Mouse (Mus musculus): Measurements from ENCODE around the gene Sphkap.

Gene Sphkap

DNA sequence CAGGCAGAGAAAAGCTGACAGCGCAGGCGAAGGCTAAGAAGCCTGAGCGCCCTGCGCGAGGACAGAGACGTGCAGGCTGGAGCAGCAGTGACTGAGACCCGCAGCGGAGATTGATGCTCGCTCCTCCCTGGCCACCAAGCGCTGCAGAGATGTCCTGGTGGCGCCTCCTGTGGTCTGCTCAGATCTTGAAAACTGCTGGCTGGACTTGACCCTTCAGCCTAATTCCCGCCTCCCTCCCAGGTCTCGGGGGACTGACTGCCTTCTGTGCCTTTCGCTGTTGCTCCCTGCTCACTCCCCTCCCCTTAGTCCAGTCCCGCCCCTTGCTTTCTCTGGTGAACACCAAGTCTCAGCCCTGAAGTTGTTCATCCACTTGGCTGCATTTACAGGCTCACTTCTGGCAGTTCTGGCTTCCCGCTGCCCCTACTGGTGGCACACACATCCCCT is at the start of gene Sphkap:
Sphkap (minus strand) TSS at position 180 of the 444 bp plus-strand sequence.
- no peak for DNase-seq (ENCODE audit: low read depth, low spot score)

DNA sequence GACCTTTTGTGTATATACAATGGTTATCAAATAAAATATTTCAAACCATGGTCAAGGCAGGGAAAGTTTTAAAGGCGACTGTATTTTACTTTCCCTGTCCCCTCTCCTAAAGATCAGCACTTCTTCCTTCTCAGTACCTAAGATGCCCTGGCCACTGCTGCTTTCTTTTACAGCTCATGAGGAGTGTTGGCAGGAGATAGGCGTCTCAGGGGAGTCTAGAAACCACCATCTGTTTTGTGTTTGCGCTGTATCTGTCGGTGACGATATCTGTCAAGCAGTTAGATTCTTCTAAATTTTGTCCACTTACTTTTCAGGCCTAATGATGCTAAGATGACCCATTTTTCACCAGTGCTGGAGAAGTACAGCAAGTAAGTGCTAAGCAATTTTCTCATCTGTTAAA is 43.3 kb upstream of the Sphkap start:
- no peak for DNase-seq (ENCODE audit: low read depth, low spot score)

DNA sequence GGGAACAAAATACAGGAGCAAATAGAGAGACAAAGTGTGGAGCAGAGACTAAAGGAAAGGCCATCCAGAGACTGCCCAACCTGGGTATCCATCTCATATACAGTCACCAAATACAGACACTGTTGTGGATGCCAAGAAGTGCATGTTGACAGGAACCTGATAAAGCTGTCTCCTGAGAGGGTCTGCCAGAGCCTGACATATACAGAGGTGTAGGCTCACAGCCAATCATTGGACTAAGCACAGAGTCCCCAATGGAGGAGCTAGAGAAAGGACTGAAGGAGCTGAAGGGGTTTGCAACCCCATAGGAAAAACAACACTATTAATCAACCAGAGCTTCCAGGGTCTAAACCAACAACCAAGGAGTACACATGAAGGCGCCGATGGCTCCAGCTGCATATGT is 32.4 kb upstream of the Sphkap start:
- no peak for DNase-seq (ENCODE audit: low read depth, low spot score)

DNA sequence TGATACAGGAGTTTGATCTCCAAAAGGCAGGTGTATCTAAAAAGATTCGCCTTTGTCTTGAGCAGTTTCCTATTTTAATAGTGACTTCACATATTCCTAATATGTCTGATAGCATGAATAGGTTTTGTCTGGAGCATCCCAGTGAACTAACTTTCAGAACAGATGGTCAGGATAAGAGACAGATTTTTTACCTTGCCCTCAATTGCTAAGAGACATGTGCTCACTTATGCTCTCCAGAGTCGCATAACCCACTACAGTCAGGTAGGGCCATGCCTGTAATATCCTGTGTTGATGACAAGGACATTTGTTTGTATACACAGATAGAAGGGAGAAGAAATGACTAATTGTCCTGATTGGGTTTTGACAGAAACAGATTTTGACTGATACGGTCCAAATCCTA is 25.9 kb upstream of the Sphkap start:
- DNase-seq (ENCODE audit: low read depth, low spot score): no peak

DNA sequence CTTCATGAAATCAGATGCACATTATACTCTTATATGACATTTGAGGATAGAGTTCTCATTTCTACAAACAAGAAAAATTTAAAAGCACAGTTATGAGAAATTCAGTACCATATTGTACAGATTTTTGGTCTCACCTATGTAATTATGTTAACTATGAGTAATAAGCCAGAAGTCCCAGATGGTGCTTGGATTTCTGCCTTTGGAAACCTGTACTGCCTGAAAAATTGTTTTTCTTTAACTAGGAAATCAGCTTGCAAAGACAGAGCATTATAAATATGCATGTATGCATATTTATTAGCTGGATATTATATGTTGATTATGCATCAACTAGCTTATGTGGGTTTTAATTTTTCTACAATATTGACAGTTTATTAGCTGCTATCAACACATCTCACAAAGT is 21.9 kb upstream of the Sphkap start:
- no peak for DNase-seq (ENCODE audit: low read depth, low spot score)

DNA sequence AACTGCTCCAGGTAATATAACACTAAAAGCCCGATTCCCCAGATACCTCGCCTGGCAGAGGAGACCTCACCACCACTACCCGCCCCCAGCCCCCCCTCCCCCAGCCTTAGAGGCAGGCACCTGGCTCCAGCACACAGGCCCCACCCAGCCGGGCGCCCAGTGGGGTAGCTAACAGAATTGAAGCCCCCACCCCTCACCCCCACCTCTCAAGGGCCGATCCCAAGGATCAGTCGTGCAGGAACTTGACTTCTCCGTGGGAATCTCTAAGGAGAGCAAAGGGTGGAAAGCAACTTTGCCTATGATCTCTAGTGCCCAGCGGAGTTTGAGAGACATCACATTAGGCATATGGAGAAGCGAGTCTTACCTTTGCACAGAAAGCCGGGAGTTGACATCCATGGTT is 384 bp downstream of the Sphkap start:
- DNase-seq (ENCODE audit: low read depth, low spot score): no peak

DNA sequence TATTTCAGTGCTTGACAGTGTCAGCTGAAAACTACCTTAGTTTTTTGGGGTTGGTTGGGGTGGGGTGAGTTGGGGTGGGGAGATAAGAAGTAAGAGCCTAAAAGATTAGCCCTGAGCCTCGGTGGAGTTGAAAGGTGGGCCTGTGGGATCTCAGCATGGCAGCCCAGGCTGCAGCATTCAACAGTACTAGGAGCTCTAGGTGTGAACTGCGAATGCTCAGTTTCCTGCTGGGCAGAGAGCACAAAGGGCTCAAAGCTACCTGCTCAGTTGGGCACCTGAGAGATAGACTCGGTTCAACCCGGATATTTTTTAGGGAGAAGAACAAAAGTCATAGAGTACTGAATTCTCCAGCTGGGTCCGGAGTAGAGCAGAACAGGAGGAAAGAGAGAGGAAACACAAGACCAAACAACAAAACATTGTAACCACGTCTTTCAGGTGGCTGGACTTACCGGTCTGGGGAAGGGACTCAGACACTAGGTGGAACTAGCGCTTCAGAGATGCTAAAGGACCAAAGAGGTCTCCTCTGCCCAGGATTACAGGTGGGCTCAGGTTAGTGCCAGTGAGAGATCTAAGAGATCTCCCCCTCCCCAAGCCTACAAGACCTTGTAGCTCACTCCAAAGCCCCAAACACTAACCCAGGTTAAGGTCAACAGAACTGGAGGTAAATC is 984 bp downstream of the Sphkap start:
- no peak for DNase-seq (ENCODE audit: low read depth, low spot score)

DNA sequence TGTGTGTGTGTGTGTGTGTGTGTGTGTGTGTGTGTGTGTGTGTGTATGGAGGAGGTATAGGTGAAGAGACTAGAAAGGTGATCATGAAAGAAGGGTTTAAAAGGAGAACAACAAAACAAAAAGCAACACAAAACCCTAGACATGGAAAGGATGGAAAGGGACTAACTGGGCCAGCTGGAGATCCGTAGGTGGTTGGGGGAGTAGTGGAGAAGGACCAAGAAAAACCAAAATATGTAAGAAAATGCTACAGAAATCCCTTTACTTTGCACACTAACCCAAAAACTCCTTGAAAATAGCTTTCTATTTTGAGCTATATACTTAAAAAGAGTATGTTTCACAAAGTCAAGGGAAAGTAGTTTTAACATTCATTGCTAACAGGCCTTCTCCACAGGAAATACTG is 6.9 kb downstream of the Sphkap start:
- DNase-seq (ENCODE audit: low read depth, low spot score): no peak

DNA sequence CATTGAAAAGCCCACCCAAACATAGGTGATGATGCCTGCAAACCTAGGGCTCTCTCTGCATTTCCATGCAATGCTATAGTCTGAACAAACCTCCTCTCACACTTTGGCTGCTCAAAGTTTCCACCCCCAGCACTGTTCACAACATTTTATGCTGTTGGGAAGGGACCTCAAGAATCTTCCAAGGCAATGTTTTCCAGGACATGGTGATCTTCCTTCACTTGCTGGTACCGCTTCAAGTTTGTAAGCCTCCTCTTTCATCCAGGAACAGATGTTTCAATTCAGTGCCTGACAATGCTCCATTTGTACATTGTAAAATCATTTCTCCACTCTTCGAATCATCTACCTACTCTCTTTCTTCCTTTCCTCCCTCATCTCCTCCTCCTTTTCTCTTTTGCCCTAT is 11.7 kb downstream of the Sphkap start:
- no peak for DNase-seq (ENCODE audit: low read depth, low spot score)

DNA sequence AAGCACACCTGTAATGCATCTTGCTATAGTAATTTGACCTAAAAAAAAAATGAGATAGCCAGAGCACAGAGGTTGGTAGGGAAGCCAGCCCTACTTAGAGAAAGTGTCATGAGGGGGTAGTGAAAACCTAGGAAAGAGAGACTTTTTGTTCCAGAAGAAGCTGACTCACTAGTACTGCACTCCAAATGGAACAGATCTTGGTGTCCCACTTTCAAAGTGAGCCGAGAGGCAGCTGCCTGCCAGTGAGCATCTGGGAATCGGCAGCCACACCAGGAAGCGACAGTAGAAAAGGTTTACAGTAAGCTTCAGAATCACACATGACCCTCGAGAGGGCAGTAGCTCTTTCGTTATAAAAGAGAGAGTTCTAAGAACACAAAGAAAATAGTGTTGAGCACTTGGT is 12.4 kb downstream of the Sphkap start:
- DNase-seq (ENCODE audit: low read depth, low spot score): no peak

DNA sequence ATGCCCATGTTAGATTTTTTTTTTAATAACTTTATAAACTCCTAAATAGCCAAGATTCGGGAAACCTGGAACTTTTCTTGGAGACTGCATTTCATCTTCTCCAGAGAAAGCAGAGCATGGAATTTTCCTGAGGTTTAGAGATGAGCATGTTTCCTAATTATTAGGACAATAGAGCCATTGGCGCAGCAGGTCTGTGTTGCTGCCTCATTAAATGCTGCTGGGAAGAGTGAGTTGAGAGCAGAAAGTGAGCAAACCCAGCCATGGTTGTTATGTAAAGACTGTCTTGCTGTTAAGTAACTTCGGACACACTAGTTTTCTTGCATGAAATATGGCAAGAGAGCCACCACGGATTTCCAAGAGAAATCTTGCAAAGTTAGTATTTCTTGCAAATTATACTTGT is 18.6 kb downstream of the Sphkap start:
- DNase-seq (ENCODE audit: low read depth, low spot score): no peak

DNA sequence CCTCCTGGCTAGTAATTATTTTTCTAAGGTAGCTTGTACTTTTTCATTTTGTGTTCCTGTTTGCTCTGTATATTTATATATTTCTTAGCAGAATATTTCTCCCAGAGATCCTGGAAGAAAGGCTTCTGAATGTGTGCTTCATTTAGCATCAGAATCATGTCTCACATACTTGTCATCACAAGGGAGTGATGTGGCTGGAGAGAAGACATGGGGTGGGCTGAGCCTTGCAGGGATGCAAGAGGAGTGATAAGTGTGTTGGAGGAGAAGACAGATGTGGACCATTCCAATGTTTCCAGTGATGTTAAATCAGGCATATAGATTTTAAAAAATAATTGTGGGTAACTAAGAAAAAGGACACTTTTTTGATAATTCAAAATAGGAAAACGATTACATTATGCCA is 30.6 kb downstream of the Sphkap start:
- DNase-seq (ENCODE audit: low read depth, low spot score): no peak

DNA sequence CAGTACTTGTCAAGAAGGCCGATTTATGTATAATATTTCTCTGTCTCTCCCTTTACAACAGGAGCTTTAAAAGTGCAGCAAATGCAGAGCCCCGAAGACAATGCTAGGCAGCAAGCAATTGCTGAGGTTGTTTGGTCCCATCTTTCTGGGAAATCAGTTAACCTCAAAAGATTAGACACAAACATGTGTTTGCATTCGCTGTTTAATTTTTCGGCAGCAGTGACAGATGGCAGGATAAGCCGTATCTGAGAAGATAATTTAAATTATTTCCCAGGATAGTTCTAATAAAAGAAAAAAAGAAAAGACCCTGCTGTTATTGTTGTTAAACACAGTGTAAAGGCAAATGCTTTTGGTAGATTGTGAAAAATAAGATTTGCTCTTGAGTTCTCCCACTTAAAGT is 41.5 kb downstream of the Sphkap start:
- no peak for DNase-seq (ENCODE audit: low read depth, low spot score)

DNA sequence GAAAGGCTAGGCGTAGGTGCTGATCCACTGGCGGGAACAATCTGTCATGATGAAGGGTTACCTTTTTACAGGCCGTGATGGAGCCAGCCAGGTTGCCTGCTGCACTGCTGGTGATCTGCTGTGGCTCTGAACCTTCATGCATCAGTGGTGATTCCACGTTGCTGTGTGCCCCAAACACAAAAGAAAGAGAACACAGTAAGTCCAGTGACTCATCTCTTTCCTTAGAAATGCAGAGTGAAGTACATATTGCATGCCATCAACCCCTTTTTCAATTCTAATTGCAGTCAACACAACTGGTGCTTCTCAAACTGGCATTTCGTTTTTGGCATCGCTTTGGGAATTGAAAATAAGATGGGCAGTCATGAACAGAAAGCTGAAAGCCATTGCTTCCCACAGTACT is 45.8 kb downstream of the Sphkap start:
- no peak for DNase-seq (ENCODE audit: low read depth, low spot score)

DNA sequence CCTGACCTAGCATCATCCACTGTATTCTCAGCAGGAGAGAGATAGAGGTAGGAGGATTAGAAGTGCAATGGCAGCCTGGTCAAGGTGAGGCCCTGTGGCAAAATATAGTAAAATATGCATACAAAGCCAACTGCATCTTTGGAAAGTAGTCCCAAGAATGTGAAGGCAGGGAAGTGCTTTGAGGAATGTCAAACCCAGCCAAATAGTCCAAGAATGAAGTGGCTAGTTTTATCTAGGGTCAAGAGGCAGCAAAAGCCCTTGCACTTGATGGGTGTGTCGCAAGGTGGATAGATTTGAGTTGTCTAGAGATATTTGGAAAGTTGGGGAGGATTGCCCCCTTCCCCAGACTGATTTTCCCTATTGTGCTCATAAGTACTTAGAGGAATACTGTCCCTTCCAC is 61.5 kb downstream of the Sphkap start:
- DNase-seq (ENCODE audit: low read depth, low spot score): no peak

DNA sequence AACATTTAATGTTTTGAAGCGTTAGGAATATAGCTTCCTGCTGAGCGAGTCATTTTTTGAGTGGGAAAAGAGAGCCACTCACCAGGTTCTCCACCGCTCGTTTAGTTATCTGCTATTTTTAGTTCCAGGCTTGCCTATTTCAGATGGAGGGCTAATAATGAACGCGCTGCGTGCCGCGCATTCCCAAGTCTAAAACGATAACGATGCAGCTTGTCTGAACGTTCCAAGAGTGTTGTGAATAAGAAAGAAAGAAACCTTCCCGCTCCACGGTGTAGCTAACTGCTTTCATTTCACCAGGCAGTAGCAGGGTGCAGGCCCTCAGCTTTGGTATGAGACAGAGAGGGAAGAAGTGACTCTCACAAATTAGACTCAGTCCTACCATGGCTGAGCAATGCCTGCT is 62.4 kb downstream of the Sphkap start:
- no peak for DNase-seq (ENCODE audit: low read depth, low spot score)

DNA sequence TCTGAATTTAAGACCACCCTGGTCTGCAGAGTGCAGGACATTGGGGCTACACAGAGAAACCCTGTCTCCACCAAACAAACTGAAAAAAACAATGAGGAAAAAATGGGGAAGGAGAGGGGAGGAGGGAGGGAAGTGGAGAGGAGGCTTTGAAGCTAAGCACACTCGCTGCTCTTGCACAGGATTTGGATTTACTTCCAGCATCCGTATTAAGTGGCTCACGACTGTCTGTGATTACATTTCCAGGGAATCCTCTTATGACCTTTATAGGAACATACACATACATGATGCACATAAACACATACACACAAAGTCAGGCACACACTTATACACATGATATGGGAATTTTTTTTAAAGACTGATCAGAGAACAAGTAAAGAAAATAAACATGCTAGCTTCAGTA is 62.9 kb downstream of the Sphkap start:
- no peak for DNase-seq (ENCODE audit: low read depth, low spot score)

DNA sequence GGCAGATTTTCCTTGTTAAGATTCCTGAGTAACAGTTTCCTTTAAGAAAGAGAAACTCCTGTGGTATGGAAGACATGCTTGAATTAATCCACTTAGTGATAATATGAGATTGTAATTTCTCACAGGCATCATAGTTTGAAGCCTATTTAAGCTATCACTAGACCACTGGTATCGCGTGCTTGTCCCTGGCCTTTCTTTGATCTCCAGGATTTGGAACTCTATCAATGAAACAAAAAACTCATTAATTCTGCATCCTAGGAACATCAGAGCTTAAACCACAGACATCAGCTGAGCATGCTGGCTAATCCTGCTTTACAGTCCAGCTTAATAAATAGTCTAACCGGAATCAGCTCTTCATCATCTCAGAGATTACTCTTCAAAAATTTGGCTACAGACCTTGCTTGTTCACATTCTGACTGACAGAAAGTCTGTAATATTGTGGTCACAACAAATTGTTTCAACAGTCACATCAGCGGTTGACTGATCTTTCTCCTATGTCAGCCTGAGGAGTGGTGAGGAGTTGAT is 65.2 kb downstream of the Sphkap start:
- DNase-seq (ENCODE audit: low read depth, low spot score): no peak

DNA sequence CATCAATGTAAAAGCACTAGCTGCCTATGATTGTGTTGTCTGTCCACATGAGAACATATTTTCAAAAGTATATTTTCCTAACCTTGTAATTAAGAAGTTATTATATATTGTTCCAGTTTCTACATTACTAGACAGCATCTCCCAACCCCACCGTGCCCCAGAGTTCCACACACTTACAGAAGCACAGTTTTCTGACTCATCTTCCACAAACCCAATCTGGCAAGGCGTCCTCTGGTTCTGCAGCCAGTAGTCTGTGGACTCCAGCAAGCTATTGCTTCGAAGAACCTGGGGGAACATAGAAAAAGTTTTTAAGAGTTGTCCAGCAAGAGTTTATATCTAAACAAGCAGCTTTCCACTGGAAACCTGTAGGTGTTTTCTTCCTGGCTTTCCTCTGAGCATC is 68.6 kb downstream of the Sphkap start:
- no peak for DNase-seq (ENCODE audit: low read depth, low spot score)

DNA sequence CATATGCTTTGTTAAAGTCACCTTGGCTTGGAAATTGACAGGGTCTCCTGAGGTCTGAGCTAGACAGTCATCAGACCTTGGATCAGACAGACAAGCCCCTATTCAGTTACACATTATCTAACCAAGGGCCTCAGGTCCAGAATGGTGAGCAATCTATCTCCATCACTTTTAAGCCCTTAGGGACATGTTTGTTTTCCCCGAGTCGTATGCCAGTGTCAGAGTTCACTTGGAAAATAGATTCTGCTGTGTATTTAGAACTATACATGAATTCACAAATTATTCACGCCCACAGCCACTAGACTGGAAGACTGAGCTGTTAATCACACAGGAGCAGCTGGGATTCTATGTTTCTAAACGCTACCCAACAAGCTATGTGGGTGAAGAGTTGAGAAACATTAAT is 91.1 kb downstream of the Sphkap start:
- no peak for DNase-seq (ENCODE audit: low read depth, low spot score)

DNA sequence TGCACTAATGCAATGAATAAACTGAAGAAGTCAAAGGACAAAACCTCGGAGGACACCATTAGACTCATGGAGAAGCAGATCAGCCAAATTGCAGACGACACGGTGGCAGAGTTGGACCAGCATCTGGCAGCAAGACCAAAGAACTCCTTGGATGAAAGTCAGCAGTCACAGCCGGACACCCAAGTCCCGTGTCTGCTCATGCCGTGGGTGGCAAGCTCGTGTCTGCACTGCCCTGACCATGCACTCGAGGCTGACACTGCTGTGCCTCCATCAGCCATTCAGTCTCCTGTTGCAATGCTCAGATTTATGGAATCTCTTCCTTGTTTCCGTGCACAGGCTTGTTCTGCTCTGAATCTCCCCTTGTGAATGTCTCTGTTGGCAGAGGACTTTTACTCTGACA is 92.9 kb downstream of the Sphkap start:
- no peak for DNase-seq (ENCODE audit: low read depth, low spot score)

DNA sequence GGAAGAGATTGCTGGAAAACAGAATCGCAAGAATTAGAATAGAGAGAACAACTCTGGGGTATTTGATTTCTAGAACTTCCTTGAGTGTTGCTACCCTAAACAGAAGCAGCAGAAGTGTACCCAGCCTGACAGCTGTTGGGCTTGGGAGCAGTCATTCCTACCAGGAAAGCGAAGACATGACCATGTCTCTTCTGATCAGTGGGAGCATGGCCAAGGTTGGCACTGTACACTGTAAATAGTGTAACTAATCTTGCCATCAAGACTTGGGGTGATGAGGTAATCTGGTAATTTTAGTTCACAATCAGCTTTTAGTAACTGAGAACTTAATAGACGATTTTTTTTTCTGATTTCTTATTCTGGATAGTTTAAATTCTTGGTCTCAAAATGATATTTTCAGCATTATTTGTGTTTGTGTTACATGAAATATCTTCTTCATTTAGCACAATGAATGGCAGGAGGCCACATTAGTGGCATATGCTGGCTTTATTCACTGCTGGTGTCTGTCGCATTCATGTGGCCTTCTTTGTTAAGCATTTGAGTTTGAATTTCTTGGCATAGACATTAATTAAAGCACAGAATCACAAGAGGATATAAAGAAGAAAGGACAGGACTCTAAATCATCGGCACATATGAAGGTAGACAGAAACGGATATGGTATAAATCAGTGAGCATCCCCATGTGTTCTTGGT is 96.2 kb downstream of the Sphkap start:
- DNase-seq (ENCODE audit: low read depth, low spot score): no peak
